Mouse (Mus musculus) kidney, postnatal 36 days (tissue): ENCODE results near the gene Gm43064.

ENCODE experiments used
- DNase-seq, 2 experiments: peaks; one replicate each; pipeline ENCODE4 v3.0.0; 2021 to 2022; ENCODE audit warnings: mixed read lengths in 2 of 2

Gene Gm43064

DNA sequence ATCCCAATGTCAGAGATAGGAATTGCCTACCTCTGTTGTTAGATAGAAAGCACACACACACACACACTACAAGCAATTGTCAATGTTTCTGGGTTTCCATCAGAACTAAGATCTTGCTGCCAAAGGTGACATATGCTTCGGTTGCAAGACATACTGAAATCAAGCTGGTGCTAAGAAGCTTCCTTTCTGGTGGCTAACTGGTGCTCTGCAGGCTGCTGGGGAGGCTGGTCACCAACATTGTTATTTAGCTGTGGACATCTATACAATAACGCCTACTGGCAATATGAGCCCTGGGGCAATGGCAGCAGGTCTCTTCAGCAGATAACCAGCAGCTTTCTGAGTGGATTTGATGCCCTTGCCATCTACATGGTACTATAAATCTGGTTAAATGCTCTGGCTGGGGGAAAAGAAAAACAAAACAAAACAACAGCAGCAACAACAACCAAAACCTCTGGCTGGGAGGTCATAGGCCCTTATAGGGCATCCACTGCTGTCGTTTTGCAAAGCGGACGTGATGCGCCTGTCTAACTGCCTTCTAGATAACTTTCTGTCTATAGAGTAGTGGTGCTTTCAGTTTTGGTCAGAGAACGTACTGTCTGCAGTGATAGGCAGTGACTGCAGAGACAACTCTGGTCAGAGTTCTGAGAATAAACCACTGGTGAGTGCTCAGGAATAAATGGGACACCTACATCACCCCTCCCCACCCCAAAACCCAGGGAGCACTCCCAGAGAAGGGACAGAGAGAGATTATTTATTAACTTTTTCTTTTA, 47.8 kb downstream of the Gm43064 start:
- DNase-seq = no peak

DNA sequence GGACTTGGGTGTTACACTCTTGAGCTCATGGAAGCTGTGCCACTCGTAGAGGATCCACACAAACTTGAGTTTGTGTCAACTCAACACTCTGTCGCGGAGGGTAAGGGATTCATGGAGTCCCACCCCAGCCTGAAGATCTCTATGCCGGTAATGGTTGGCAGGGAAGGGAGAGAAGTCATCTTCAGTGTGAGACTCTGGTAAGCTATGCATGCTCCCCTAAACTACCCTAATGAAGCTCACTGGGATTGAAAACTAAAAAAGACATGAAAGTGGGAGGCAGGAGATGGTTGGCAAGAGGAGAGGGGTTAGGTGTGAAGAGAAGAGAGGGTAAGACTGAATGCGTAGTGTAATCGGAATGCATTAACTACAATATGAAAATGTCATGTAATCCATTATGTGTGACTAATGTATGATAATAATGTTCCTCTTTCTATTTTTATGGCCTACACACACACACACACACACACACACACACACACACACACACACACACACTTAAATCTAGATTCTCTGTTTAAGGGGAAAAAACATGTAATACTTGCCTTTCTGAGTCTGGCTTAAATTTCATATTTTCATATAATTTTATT, 48.7 kb downstream of the Gm43064 start:
- no peak for DNase-seq

DNA sequence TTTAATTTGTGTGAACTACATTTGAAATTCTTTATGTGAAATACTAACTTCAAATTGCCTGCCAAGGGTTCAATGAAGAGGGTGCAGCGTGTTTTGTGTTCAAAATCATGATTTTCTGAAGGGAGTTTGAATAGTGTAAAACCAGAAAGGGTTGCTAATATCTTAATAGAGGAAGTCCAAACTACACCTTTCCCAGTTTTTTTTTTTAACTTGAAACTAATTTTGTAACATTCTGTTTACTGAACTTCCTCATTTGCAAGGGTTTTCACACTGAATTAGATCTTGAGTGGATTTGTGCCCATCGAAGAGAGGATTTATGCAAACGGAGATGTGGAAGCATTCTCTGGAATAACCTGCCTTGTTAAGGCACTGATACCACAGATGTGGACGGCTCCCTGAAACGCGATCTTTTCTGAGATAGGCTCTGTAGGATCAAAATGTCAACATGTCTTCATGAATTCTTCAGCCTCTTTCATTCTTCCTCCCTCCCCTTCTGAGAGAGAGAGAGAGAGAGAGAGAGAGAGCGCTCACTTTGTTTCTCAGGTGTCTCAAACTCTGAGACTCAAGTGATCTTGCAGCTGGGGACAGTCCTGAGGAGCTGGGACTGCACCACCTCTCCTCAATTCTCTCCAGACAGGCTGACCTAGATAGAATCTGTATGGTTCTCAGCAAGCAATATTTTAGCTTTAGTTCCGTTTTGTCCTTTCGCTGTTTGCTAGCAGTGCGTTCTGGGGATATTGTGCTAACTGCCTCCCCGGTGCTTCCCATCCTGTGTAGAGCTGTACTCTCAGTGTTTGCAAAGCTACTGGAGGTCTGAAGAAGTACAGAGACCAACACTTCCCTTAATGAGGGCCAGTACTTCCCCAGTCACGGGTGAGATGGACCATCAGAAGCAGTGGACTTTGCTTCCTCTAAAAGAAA, 49.8 kb downstream of the Gm43064 start, which contains the start of gene Ptpn22:
Gene Ptpn22, plus strand, starts transcription at position 915 of the 921 bp plus-strand sequence.
- DNase-seq = peak; percentile 21 to 23

DNA sequence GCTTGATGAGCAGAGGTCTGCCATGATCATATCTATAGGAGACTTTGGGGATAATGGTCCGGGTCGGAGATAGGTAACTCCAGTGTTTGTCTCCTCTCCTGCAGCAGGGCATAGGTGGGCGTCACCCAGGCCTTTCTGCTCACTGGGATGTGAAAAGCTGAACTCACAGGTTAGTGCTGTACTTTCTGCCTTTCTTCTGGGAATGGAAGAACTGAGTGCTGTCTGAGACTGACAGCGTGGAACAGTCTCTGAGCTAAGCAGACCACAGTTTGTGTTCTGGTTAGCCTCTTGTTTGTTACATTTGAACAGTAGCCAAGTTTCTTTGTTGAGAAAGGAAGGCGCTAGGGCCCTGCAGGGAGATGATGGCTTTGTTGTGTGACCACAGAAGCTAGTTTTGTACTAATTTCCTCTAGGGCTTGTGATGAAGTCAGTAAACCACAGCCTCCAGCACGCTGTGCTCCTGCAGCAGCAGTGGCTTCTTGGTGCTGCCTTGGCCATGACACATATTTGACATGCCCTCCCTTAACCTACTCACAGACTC, 50.5 kb downstream of the Gm43064 start:
- DNase-seq = peak; percentile 24 to 47

DNA sequence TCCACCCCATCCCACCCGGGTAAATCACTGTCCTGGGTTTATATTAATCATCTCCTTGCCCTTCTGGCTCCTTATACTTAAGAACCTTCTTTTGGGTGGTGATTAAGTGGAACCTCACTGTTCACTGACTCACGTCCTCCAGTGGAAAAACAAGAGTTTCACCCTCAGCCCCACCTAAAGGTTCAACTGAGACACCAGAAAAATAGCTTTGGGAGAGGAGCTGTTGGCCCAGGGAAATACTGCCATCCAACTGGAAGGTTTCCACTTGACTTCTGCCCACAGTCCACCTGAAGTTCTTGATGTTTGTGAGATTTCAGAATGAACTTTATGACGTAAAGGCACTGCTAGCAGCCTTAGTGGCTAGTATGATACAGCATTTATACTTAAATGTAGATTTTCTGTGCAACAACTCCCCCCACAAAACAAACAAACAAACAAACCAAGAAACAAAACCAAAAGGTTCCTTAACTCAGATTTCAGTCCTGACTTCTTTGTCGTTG, 53.4 kb downstream of the Gm43064 start:
- no peak for DNase-seq

DNA sequence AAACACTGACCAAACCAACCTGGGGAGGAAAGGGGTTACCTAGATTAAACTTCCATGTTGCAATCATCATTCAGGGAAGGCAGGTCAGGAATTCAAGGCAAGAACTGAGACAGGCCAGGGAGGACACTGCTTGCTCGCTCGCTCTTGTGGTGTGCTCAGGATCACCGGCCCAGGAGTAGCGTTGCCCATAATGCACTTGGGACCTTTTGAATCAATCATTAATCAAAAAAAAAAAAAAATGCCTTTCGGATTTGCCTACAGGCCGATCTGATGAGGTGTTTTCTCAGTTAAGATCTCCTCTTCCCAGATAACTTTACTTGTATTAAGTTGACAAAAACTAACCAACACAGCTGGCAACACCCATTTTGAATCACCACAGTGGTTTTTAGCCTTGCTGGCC, 54.8 kb downstream of the Gm43064 start:
- DNase-seq = peak; percentile 55 to 62

DNA sequence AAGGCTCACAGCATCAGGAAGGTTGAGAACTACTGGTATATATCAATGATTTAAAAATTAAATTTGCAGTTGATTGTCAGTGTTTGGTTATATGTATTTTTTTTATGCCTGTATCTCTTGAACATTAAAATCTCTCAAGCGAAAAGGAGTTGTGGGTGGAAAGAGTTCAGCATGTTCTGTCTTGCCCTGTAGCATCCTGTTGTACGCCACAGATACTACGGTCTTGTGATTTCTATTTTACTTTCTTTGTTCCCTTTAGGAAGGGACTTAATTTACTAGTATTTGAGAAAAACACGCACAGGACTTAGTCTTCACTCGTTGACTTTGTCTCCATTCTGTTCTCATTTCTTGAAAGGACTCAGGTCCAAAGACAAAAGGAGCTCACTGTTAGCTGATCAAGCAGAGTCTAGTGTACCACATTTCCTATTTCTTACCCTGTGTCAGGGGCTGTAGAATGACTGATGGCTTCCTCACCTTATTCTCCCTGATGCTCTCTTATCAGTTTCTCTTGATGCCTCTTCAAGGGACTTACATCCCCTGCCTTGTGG, 58.1 kb downstream of the Gm43064 start:
- DNase-seq = no peak

DNA sequence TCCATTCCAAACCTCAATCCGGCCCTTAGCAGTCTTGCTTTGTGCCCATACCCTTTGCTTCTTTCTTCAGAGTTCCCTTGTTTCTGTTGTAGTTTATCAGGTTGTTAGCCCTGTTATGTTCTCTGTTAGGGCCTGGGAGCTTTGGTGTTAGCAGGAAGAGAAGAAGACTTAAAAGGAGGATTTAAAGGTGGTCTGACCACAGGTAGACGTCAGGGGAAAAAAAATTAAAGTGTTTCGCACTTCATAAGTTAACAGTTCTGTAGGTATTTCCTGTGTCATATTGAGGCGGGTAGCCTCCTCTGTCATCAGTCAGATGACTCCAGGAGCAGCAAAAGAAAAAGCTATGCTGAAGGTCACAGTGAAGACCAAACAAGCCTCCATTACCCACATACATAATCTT, 58.6 kb downstream of the Gm43064 start:
- DNase-seq = no peak

DNA sequence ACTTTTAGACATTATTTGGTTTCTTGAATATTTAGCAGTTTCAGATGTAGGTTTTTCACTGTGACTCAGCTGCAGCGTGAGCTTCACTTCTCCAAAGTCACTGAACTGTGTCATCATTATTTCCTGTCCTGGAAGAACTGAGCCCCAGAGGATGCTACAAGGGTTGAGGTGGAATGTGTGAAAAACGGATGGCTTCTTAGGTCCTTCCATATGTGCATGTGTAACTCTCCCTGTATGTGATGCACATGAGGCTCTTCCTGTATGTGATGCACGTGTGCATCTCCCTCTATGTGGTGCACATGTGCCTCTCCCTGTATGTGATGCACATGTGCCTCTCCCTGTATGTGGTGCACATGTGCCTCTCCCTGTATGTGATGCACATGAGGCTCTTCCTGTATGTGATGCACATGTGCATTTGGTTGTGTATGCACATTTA, 63.3 kb downstream of the Gm43064 start:
- DNase-seq = no peak

DNA sequence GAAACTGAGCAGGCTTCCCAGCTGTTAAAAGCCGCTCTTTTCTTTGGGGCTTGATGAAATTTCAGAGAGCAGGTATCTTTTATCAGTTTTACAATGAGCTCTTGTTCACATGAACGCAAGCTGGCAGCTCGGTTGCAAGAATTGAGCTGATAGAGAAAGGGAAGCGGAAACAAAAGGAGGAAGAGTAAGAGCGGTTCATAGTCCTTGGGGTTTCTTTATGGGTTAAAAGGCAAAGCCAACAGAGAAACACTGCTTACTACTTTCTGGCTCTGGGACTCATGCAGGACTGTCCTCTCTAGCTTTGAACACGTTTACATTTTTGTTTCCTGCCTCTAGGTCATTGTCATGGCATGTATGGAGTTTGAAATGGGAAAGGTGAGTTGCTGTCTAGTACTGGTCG, 65.0 kb downstream of the Gm43064 start:
- no peak for DNase-seq

DNA sequence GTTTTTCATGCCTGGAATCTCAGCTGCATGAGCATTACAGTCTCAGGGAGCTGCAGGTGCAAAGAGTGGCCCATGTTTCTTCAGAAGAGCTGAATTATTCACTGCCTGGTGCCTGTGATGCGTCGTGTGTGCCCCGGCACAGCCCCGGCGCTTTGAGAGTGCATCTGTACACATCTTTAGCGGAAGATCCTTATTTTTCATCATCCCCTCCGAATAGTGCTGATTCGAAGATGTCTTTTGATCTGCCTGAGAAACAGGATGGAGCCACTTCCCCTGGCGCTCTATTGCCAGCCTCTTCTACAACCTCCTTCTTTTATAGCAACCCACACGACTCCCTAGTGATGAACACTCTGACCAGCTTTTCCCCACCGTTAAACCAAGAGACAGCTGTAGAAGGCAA, 76.6 kb downstream of the Gm43064 start:
- no peak for DNase-seq

DNA sequence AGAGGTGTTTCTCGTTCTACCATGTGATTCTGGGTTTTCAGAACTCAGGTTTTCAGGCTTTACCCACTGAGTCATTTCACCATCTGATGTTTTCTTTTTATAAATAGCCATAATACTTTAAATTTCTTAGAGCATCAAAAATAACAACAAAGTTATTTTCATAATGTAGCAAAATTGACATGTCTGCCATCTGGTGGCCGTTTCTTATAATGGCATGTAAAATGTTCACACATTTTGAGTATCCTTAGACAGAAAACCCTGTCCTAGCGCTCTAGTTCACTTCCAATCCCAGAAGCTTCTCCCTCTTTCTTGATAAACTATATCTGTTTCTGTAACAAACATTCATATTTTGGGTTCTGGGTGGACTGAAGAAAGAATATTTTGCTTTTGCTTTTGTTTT, 78.2 kb downstream of the Gm43064 start:
- DNase-seq = peak; percentile 38 to 71
